Mouse (Mus musculus) embryonic fibroblast, embryonic 13.5 days (primary cell): Measurements from ENCODE around the gene Mtus2. TPM values are rescaled to one million over a fixed set of nuclear protein-coding genes. Genes with fewer than 3 reads are reported as not detected.
A peak's percentile ranks its signal among the peaks of the same experiment; 100 is the strongest.

Experiments used
- H3K27ac ChIP-seq: 2 replicates; pipeline ENCODE4 v1.5.1; 2012; ENCODE audit warnings: low read length, control low read depth, inconsistent platforms; ENCODE audit not compliant: insufficient read depth
- H3K4me1 ChIP-seq: 2 replicates; pipeline ENCODE4 v1.6.1; 2011; ENCODE audit warnings: low read length; ENCODE audit not compliant: control insufficient read depth, insufficient read depth
- H3K4me3 ChIP-seq: 2 replicates; pipeline ENCODE4 v1.5.1; 2011; ENCODE audit warnings: mild to moderate bottlenecking, control low read depth, low read length; ENCODE audit not compliant: insufficient read depth
- CTCF ChIP-seq: IDR thresholded peaks from 2 replicates; pipeline ENCODE4 v1.5.1; 2011; ENCODE audit warnings: mild to moderate bottlenecking, control low read depth, low read length, moderate library complexity, borderline replicate concordance; ENCODE audit not compliant: insufficient read depth
- POLR2A ChIP-seq: IDR thresholded peaks from 2 replicates; pipeline ENCODE4 v1.6.1; 2011; ENCODE audit warnings: low read depth, mild to moderate bottlenecking, control low read depth, low read length, moderate library complexity
- polyA plus RNA-seq: library from polyadenylated mRNA; stranded (reverse); fragments of >200 nt; gene quantifications from 2 replicates; pipeline ENCODE4 v1.2.4, GENCODE M21; 2011; ENCODE audit warnings: low read depth; ENCODE audit not compliant: missing spikeins, insufficient read length

Mtus2 gene
- polyA plus RNA-seq, 1 experiment = 7.5 TPM

DNA sequence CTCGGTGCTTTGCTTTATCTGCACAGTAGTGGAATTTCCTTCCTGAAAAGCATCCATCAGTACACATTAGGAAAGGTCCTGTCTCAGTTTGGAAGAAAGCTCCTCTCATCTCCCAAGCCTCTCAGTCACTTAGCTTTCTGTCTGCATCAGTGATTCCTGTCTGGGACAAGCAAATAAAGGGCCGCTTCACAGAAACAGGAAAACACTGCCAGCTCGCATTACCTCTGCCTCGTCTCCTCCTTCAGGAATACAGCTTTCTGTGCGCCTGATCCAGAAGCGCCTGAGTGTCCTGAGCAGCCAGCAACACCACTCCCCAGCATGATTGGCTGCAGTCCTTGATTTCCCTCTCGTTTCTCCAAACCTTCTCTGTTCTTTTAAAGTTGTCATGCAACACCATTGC, 222.1 kb downstream of the Mtus2 start:
- TF ChIP-seq POLR2A = no peak
- no peak for TF ChIP-seq CTCF
- no peak overlapping the region for H3K27ac ChIP-seq

DNA sequence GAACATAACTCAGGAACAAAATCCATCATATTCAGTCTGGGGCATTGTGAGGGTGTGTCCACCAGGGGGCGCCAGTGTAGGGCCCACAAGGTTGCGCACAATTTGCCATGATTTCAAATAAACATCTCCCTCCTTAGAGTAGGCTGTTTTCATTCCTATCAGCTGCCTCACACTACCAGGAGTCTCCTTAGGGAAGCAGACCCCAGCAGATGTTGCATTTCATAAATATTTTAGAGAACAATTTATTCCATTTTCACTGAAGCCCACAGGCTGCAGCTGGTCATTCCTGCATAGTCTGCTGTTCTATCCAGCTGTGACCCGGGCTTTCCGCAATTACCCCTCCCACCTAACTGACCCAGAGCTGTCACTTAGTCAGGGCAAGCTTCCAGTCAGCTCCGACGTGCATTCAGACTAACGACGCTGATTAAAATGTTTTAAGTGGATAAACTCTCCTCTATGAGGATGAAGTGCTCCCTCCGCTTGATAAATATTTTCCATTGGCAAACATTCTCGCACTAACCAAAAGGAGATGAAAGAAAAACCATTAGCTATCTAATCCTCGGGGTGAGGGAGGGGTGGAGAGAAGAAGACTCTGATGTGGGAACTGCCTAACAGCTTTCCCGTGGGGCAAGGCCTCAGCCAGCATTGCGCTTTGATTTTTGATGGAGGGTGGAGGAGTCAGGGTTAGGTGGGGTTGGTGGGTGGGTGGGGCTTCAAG, 223.6 kb downstream of the Mtus2 start:
- Histone ChIP-seq H3K4me1 (no peaks in the 10 kb centered on the region), H3K4me3 (no peak overlapping the region), H3K27ac (no peak overlapping the region)
- TF ChIP-seq POLR2A = no peak
- TF ChIP-seq CTCF = peak; percentile 47; the same call in 1 of the 2 replicates

More for the DNA sequence above, 222.1 kb downstream of the Mtus2 start:
- Histone ChIP-seq H3K4me3 (no peak overlapping the region), H3K4me1 (no peaks in the 10 kb centered on the region)

DNA sequence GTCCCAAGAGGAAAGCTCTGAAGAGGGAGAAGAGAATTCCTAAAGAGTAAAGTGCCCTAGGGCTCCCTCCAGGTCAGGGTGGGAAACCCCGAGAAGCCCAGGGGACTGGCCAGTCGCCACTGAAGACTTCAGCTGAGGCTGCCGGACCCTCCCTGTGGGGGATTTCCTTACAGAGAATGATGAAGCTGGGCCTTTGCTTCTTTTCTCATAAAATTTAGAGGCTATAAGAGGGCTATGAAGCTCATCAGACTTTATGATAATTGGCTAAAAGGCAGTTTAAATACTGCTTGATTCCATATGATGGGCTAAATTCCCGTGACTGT, 224.1 kb downstream of the Mtus2 start:
- no peak overlapping the region for H3K4me3 ChIP-seq
- H3K4me1 ChIP-seq = no peaks in the 10 kb centered on the region
- no peak for TF ChIP-seq POLR2A
- no peak for TF ChIP-seq CTCF
- no peak overlapping the region for H3K27ac ChIP-seq

DNA sequence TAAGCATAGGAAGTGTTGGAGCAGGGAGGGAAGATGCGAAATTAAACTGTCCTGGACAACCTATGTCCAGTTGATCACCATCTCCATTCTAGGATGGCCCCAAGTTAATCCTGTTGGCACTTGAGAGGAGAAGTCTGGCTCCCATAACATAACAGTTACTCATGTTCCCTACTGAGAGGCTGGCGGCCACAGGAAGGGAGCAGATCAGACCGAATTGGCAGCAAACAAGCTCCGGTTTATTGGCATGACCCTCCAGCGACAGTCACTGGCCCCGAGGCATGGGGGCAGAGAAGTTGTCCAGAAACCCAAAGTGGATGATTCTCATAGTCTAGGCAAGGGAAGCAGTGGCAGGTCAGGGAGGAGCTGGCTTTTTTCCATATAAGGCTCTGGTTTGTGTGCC, 224.8 kb downstream of the Mtus2 start:
- Histone ChIP-seq H3K4me3 (no peak overlapping the region), H3K4me1 (no peaks in the 10 kb centered on the region), H3K27ac (no peak overlapping the region)
- TF ChIP-seq POLR2A (no peak), CTCF (no peak)

DNA sequence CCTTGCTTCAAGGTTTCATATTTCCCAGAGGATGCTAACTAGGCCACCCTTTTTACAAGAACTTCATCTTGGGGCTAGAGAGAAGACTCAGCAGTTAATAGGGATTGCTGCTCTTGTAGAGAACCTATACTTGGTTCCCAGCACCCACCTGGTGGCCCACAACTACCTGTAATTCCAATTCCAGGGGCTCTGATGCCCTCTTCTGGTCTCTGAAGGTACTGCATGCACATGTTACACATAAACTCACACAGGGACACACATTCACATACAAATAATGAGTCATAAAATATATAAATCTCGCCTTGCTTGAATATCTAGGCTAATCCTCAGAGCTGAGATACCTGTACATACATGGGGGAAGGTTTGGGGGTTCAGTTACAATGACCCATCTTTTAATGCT, 228.8 kb downstream of the Mtus2 start:
- TF ChIP-seq POLR2A (no peak), CTCF (no peak)
- Histone ChIP-seq H3K4me1 (no peaks in the 10 kb centered on the region), H3K27ac (no peak overlapping the region), H3K4me3 (no peak overlapping the region)

DNA sequence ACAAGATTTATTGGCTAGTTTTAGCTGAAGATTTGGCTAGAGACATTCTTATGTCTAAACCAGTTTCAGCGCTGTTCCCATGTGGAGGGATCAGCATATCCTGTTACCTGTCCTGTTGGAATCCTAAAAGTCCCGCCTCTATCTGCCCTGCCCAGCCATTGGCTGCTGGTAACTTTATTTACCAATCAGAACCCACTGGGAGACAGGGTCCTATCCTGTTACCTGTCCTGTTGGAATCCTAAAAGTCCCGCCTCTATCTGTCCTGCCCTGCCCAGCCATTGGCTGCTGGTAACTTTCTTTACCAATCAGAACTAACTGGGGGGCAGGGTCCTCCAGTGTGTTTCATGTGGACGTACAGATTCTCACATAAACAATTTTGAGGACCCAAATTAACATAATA, 234.3 kb downstream of the Mtus2 start:
- no peak overlapping the region for H3K27ac ChIP-seq
- no peak for TF ChIP-seq POLR2A
- no peak for TF ChIP-seq CTCF
- no peak overlapping the region for H3K4me3 ChIP-seq
- H3K4me1 ChIP-seq = no peaks in the 10 kb centered on the region

DNA sequence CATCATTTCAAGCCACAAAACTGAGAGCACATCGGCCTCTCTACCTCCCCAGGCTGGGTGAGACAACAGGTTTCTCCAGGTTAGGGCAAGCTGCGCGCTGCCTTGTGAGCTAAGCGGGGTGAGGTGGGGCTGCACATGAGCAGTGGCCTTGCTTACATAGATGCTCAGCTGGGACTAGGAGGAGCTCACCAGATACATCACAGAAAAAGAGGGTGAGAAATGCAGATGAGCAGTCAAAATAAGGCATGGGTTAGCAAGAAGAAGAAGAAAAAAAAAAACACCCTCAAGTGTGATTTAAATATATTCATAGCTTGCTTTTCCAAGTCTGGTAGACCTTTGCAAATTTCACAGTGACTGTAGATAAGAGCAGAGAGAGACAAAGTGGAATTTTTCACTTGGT, 254.7 kb downstream of the Mtus2 start:
- no peak for TF ChIP-seq CTCF
- Histone ChIP-seq H3K27ac (no peak overlapping the region), H3K4me1 (no peaks in the 10 kb centered on the region), H3K4me3 (no peak overlapping the region)

DNA sequence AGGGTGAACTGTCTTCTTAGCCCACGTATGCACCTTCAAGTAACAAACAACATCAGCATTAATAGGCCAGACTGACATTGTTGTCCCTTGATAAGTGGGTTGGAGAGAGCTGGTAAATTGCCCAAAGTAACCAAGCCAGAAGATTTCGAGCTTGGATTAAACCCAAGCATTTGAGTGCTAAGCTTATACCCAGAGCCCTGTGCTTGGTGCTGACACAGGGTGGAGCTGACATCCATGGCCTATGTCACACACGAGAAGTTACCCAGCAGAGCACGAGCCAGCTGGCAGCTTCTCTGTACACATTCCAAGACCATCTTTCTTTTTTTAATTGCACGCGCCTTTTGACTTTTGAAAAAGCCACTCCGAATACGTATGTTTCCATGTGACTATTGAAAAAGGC, 259.7 kb downstream of the Mtus2 start:
- Histone ChIP-seq H3K4me1 (no peaks in the 10 kb centered on the region), H3K4me3 (no peak overlapping the region), H3K27ac (no peak overlapping the region)
- no peak for TF ChIP-seq CTCF
- no peak for TF ChIP-seq POLR2A

DNA sequence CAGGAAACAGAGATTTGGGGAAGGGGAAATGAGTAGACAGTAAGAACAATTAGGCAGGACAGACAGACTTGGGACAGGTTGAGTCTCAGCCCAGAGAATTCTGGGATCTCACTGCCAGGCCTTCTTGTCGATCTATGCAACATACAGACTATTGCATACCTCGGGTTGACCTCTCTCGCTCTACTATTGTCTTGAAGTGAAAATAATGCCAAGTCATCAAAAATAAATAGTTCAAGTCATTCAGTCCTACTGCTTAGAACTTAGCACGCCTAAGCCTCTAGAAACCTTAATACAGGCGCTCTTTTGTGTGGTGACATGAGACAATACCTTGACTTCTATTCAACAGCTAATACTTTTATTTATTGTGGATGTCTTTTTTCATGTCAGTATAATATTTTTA, 265.8 kb downstream of the Mtus2 start:
- Histone ChIP-seq H3K27ac (no peak overlapping the region), H3K4me1 (no peaks in the 10 kb centered on the region), H3K4me3 (no peak overlapping the region)
- no peak for TF ChIP-seq CTCF

DNA sequence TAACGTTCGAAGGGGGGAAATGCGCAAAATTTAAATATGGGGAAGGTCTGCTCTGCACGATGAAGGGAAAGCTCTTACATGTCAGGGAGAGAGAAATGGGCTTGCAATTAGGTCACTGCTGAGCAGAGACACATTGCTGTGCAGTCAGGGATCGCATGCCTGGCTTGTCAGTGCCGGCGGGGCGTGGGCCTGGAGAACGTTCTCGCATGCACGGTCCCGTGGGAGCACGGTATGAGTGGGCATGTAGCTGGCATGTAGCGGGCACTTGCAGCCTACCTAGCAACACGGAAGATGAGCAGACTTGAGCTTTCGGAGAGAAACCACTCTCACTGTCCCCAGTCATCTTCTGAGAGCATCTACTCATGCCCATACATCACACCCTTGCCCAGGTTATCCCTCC, 266.9 kb downstream of the Mtus2 start:
- TF ChIP-seq CTCF (no peak), POLR2A (no peak)
- Histone ChIP-seq H3K27ac (no peak overlapping the region), H3K4me1 (no peaks in the 10 kb centered on the region), H3K4me3 (no peak overlapping the region)

DNA sequence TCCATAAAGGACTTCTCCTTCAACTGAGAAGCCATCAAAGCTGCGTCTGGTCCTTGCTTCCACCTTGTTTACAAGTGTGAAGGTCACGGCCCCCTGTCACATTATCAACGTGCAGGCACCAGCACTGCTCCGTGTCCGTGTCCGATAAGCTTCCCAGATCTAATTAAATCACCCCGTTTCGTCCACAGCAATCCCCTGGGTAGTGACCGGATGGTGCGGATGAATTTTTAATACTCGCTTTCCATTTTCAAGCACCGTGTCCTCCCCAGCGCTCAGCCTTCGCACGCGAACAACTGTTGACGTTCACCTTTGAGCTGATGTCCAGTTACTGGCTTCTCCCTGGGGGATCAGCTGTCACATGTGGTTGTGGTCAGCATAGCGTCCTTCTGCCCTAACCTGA, 276.6 kb downstream of the Mtus2 start:
- Histone ChIP-seq H3K4me3 (no peak overlapping the region), H3K27ac (no peak overlapping the region), H3K4me1 (no peaks in the 10 kb centered on the region)
- TF ChIP-seq POLR2A (no peak), CTCF (no peak)

DNA sequence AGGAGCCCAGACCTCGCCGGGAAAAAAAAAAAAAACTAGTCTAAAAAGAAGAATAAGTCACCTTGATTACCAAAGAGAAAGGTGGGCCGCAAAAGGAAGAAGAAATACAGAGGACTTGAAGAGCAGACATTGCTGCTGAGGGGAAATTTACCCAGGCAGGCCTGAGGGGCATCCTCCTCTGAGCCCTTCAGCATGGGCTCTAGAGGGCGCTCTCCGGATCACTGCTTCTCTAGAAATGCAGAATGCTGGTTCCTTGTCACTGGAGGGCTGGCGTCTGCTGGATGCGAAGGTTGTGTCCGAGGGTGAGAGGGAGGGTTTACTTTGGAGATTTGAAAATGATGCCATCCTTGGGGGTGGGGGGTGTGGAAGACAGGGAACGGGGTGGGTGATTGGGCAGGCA, 279.5 kb downstream of the Mtus2 start:
- TF ChIP-seq POLR2A (no peak), CTCF (no peak)
- no peak overlapping the region for H3K4me3 ChIP-seq
- H3K4me1 ChIP-seq = no peaks in the 10 kb centered on the region
- no peak overlapping the region for H3K27ac ChIP-seq
